Mouse (Mus musculus): ENCODE data around the gene Igsf6.
"Not testable (repeated sequence)": the region's sequence is repeated elsewhere in the genome, so short reads cannot be mapped to it uniquely, and the experiment has no call there.

Igsf6 gene

GRCm38 (mm10) chr7:121059477-121060218, 14.7 kb downstream of the Igsf6 start:
- no peak for DNase-seq (ENCODE audit: extremely low spot score)

GRCm38 (mm10) chr7:121053071-121053470, 21.3 kb downstream of the Igsf6 start:
- DNase-seq (ENCODE audit: extremely low spot score): no peak

- no peak for DNase-seq (ENCODE audit: extremely low spot score)
These were observed 26.7 kb downstream of the Igsf6 start for GRCm38 (mm10) chr7:121047624-121048023.

GRCm38 (mm10) chr7:121045671-121046453, 28.5 kb downstream of the Igsf6 start:
- DNase-seq (ENCODE audit: extremely low spot score): no peak

GRCm38 (mm10) chr7:121044251-121044650, 30.1 kb downstream of the Igsf6 start:
- no peak for DNase-seq (ENCODE audit: extremely low spot score)

DNA sequence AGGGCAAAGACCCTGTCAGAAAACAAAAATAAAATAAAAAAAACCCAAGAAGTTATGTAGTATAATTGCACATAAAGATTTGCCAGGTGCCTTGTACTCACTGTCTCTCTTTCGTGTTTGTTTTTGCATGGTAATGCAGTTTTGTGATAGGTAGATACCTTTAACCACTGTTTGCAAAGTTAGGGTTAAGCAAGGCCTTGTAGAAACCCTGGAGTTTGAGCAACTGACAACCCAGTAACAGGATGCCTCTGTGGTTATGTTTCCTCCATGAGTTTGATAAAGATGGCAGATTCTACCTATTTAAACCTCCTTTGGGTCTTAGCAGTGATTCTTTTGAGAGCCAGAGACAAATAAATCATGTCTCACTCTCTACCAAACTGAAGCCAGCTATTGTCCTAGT, 30.9 kb downstream of the Igsf6 start:
- DNase-seq (ENCODE audit: extremely low spot score): no peak

- no peak for DNase-seq (ENCODE audit: extremely low spot score)
These were observed 31.4 kb downstream of the Igsf6 start for GRCm38 (mm10) chr7:121043004-121043403.

GRCm38 (mm10) chr7:121041989-121042388, 32.4 kb downstream of the Igsf6 start:
- DNase-seq (ENCODE audit: extremely low spot score): no peak

- no peak for DNase-seq (ENCODE audit: extremely low spot score)
These were observed 33.8 kb downstream of the Igsf6 start for GRCm38 (mm10) chr7:121040595-121040994.

- DNase-seq (ENCODE audit: extremely low spot score): peak; percentile 71
These were observed 39.1 kb downstream of the Igsf6 start for GRCm38 (mm10) chr7:121035161-121035721.

DNA sequence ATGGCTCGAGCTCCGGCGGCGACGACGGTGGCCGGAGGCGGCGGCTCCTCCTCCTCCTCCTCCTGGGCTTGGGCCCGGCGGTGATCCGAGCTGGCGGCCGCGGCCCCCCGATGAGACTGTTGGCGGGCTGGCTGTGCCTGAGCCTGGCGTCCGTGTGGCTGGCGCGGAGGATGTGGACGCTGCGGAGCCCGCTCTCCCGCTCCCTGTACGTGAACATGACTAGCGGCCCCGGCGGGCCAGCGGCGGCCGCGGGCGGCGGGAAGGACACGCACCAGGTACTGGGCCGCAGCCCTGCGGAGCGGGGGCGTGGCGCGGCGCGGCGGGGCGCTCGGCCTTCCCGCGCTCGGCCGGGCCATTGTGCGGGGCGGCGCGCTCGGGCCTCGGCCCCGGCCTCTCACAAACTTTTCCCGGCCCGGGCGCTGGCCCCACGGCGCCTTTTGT, 39.7 kb downstream of the Igsf6 start:
- DNase-seq (ENCODE audit: extremely low spot score): no peak

DNA sequence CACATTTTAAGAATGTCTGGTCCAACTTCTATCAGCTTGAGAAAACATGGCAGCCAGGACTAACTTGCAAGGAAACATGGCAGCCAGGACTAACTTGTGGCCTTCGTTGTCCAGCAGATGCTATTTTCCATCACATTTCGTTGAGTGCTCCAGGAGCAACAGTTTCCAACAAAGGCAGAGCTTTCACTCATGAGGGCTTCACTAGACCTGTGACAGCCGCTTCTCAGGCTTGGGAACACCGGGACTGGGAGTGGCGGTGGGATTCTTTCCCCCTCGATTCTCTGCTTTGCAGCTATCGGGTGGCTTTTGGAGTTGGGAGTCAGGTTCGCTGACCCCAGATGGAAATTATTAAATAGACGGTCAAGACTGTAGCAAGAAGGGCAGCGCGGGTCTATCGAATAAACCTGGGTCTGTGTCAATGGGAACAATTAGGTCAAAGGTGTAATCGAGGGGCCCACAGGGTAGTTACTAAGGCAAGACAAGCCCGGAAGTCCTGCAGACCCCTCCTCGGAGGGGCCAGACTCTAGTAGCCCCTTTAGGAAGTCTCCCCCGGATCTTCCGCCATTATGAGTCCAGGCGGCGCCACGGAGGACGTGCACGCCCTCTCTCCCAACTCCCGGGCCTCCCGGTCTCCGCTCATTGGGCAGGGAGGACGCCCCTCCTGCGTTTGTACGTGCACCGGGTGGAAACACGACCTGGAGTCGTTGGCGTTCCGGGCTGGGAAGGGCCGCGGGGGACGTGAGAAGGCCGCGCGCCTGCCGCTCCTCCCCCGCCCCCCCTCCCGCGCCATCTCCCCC, 40.3 kb downstream of the Igsf6 start, which contains the start of gene Mettl9:
Gene Mettl9 (plus strand): TSS at position 590 of the 797 bp plus-strand sequence.
- DNase-seq (ENCODE audit: extremely low spot score): peak; percentile 99

GRCm38 (mm10) chr7:121029947-121030346, 44.4 kb downstream of the Igsf6 start:
- DNase-seq (ENCODE audit: extremely low spot score): not testable (repeated sequence)

- no peak for DNase-seq (ENCODE audit: extremely low spot score)
These were observed 48.1 kb downstream of the Igsf6 start for GRCm38 (mm10) chr7:121026300-121026699.

DNA sequence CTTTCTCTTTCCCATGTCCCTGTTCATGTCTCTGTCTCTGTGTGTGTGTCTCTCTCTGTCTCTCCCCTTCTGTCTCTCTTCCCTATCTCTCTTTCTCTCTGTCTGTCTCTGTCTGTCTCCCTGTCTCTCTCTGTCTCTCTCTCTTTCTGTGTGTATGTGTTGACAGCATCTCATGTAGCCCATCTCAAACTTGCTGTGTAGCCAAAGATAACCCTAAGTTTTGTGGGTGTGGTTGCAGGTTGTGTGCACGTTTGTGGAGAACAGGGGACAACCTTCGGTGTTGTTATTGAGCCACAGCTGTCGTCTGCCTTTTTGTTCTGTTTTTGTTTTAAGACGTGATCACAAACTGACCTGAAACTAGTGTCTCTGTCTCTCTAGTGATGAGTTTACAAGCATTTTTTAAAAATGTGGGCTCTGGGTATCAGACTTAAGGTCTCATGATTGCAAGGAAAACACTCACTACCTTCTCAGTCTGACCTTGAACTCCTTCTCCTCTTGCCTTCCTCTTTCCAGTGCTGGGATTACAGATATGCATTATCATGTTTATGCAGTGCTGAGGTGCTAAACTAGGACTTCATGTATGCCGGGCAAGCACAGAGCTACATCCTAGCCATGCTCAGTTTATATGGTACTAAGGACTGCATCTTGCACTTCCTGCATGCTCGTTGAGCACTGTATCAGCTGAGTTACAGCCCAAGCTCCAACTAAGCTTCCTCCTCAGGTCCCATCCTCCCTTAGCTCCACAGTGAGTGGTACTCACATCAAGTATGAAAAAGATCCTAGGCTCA, 49.0 kb downstream of the Igsf6 start:
- no peak for DNase-seq (ENCODE audit: extremely low spot score)

- DNase-seq (ENCODE audit: extremely low spot score): no peak
These were observed 54.1 kb downstream of the Igsf6 start for GRCm38 (mm10) chr7:121020277-121020676.

- DNase-seq (ENCODE audit: extremely low spot score): no peak
These were observed 55.6 kb downstream of the Igsf6 start for GRCm38 (mm10) chr7:121018778-121019177.

DNA sequence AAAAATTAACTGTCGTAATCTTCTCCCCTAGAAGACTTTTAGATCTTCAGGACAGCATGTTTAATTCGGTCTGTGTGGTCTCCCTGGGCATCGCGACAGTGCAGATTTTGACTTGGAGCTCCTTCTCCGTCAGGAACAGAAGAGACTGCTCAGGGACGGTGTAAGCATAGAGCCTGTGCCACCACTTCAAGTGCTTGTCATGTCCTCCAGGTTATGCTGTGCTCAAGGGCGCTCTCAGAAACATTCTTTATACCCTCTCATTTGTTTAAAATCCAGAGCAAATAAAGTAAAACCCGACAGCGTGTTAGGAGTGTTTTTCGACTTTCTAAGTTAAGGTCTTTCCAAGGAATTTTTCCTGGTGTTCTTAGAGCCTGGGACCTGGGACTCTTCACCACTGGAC, 59.9 kb downstream of the Igsf6 start:
- no peak for DNase-seq (ENCODE audit: extremely low spot score)
